Mouse (Mus musculus) erythroid progenitor cell, adult 5-6 weeks (primary cell): Measurements from ENCODE around the gene Zic1. TPM values are rescaled to one million over a fixed set of nuclear protein-coding genes. Genes with fewer than 3 reads are reported as not detected.

Experiments
- ATAC-seq: replicated peaks from 2 replicates; pipeline ENCODE4 v1.8.0; 2016; ENCODE audit warnings: moderate number of reproducible peaks, mild to moderate bottlenecking, moderate TSS enrichment, inconsistent platforms; ENCODE audit not compliant: poor library complexity, low FRiP score, severe bottlenecking
- total RNA-seq, 2 experiments: library from RNA; stranded (forward) in 1 of 2; stranded (reverse) in 1 of 2; fragments of 150-400 nt in 1 of 2; fragments of 186-747, 209-891 nt in 1 of 2; gene quantifications; 2 replicates each; pipeline versions ENCODE4 v1.2.3 to v1.2.4; 2015 to 2017; ENCODE audit warnings: low replicate concordance in 2 of 2

The Zic1 gene
- total RNA-seq, 2 experiments from 2014 or later, result not detected

GRCm38 (mm10) chr9:91385561-91386430 lies 20.2 kb upstream of the Zic1 start:
- ATAC-seq, result no peak

- no peak for ATAC-seq
Observed at GRCm38 (mm10) chr9:91384693-91385560, 19.3 kb upstream of the Zic1 start.

GRCm38 (mm10) chr9:91384136-91384500 lies 18.5 kb upstream of the Zic1 start:
- no peak for ATAC-seq

GRCm38 (mm10) chr9:91383441-91384135 lies 18.0 kb upstream of the Zic1 start:
- no peak for ATAC-seq

GRCm38 (mm10) chr9:91382471-91383255 lies 17.1 kb upstream of the Zic1 start:
- no peak for ATAC-seq

GRCm38 (mm10) chr9:91382111-91382379 lies 16.4 kb upstream of the Zic1 start:
- ATAC-seq, result no peak

- ATAC-seq, result no peak
Observed at GRCm38 (mm10) chr9:91381284-91382110, 15.9 kb upstream of the Zic1 start.

GRCm38 (mm10) chr9:91380458-91380914 lies 14.9 kb upstream of the Zic1 start:
- ATAC-seq, result no peak

- ATAC-seq, result no peak
Observed at GRCm38 (mm10) chr9:91379781-91380457, 14.3 kb upstream of the Zic1 start.

GRCm38 (mm10) chr9:91379300-91379635 lies 13.7 kb upstream of the Zic1 start:
- no peak for ATAC-seq

GRCm38 (mm10) chr9:91378411-91379299 lies 13.0 kb upstream of the Zic1 start:
- ATAC-seq, result no peak

GRCm38 (mm10) chr9:91377873-91378150 lies 12.2 kb upstream of the Zic1 start:
- no peak for ATAC-seq

- no peak for ATAC-seq
Observed at GRCm38 (mm10) chr9:91377036-91377872, 11.6 kb upstream of the Zic1 start.

GRCm38 (mm10) chr9:91374665-91375064 lies 9.1 kb upstream of the Zic1 start:
- ATAC-seq, result no peak

- no peak for ATAC-seq
Observed at GRCm38 (mm10) chr9:91373811-91374575, 8.4 kb upstream of the Zic1 start.

- ATAC-seq, result no peak
Observed at GRCm38 (mm10) chr9:91371608-91372007, 6.0 kb upstream of the Zic1 start.
